Mouse (Mus musculus) spleen, adult 18-20 months (tissue): ENCODE measurements around the gene Uba2.
"Not testable (repeated sequence)": the region's sequence is repeated elsewhere in the genome, so short reads cannot be mapped to it uniquely, and the experiment has no call there.

Source experiments
- DNase-seq, 2 experiments: peaks; one replicate each; pipeline ENCODE4 v3.0.0; 2022; ENCODE audit warnings: mixed read lengths in 2 of 2

The Uba2 gene

DNA sequence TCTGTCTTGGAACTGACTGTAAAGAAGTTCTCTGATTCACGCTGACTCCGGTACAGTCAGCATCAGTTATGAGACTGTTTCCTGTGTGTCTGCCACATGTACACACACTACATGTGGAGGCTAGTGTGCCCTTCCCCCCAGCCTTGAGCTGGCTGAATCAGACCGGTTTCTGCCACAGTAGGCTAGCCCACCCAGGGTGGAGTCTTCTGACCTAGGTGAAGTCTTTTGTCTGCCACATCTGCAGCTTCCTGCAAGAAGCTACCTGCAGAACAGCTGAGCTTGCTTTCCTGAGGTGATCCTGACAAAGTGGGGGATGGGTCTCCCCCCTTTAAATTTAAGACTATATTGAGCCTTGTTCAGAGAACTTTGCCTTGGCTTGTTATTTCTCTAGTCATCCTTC lies at the start of gene Uba2:
TSS of gene Uba2 (minus strand) at position 146 of the 400 bp plus-strand sequence.
- no peak for DNase-seq

DNA sequence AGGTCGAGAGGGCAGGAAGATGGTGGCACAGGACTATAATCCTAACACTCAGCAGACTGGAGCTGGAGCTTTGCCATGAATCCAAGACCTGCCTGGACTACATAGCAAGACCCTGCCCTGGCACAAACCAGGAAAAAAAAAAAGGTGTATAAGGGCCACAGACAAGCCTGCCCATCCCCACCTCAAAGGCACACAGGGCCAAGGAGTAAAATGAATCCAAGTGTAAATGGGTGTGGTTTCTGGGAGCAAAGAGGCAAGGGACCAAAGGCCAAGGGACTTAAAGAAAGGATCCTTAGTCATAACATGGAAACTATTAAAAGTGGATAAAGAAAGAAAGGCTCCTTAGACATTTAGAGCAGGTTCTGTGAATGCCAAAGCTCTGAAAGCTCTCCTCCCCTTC lies 49.1 kb upstream of the Uba2 start:
- DNase-seq: no peak

DNA sequence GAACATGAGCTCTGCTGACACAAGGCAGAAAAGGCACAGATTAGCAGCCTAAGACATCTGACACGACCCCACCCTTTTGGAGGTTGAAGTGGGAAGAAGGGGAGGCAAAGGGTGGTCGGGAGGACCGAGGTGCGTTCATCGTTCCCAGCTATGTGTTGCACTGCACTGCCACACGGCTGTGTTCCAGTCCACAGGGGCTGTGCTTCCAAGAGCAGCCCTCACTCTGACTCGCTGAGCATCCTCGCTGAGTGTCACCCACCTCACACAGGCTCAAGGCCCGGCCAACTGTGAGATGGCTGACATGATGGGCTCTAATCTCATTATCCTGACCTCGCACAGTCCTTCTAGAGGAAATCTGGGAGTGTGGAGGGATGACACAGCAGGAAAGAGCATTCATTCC lies 47.1 kb upstream of the Uba2 start:
- DNase-seq: no peak

DNA sequence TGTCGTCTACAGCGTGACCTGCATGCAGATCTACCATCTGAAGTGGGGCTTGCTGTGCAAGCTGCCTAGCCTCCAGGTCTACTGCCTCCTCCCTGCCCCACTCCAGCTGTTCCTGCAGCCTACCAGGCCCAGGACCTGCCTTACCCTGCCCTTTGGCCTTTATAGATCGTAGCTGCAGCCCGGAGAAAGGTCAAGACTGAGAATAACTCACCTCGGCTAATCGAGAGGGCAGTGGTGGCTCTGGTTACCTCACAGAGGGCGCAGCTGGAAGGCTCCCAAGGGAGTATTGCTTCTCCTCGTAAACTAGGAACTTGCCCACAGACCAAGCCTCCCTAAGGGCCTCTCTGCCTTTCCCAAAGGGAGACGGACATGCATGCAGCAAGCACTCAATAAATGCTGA lies 46.1 kb upstream of the Uba2 start:
- no peak for DNase-seq

DNA sequence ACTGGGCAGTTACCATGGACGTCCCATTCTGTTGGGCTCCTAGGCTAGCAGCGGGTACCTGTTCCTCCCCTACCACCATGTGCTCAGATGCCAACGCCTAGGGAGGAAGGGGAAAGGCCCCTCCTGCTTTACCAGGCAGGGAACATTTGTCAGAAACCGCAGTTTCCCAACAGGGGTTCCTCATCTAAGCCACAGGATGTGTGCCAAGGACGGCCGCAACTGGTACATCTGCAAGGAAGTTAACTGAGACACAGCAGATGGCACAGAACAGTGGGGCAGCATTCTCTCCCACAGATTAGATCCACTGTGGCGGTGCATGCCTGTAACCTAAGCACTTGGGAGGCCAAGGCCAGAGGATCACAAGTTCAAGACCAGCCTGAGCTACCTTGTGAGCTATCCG lies 45.2 kb upstream of the Uba2 start:
- DNase-seq: no peak

DNA sequence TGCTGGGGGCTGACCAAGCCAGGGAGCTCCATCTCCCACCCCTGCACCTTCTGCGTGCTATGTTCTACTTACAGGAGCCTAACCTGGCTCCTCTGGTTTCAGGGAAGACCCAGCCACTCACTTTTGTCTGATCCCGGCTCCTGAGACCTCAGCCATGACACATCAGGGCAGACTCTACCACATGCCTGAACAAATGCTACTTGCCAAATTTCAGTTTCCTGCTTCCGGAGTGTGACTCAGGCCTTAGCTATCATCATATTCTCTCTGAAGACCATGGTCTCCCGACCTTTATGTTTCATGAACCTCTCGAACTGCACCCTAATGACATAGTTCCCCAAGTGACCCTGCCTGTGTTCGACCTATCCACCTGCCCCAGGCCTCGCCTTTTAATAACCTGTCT lies 43.9 kb upstream of the Uba2 start:
- DNase-seq: no peak

DNA sequence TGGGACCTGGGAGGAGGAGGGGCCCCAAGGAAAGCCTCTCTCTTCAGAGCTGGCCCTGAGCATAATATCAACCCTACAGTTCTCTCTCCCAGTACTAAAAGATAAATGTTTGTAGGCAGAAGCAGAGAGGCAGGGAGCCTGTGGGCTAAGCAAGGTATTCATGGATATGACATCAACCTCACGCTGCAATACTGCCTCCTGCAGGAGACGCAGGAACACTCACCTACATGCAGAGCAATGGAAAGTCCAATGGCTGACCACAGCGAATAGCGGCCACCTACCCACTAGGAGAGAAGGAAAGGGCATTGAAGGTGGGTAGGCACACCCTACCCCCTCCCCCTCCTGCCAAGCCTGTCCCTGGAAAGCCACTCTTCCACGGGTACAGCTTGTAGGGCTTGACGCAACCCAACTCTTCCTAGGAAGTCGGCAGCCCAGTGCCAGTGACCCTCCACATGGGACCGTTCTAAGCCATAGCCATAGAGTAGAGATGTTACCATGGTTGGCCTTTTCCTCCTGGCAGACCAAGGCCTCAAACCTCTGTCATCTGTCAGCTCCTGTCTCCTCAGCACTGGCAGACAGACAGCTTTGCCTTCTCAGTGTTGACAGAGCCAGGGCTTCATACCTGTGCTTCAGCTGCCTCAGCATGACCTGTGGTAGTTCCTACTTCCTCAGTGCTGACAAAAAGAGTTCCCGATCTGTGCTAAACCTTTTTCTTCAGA lies 38.8 kb upstream of the Uba2 start:
- no peak for DNase-seq

DNA sequence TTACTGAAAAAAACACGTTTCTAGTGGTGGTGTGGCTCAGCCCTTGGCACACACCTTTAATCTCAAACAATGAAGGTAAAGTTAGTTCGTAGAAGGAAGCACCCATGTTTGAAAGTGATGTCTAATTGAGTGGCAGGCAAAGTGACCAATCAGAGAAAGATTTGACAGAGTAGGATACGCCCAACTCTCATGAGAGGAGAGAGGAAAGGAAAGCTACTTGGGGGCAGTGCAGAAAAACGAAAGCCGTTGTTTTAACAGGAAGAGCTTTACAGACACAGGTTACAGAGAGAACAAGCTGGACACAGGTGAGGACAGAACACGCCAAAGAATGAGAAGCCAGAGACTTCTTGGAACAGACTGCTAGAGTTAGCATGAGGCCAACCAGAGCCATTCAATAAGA lies 36.9 kb upstream of the Uba2 start:
- no peak for DNase-seq

DNA sequence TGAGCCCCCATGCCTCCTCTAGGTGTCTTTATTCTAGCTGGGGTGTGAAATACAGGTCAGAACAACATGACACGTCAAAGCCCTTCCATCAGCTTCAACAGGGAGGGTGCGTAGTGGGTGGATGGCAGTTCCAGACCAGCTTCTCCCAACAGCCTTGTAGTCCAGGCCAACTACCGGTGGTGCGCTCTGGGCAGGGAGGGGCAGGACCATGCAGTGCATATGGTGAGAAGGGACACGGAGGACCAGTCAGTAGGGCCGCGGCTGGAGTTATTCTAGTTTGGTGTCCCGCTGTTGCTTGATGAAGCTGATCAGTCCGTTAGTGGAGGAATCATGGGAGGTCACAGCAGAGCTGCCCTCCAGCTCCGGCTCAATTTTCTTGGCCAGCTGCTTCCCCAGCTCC lies 32.7 kb upstream of the Uba2 start:
- DNase-seq: not testable (repeated sequence)

DNA sequence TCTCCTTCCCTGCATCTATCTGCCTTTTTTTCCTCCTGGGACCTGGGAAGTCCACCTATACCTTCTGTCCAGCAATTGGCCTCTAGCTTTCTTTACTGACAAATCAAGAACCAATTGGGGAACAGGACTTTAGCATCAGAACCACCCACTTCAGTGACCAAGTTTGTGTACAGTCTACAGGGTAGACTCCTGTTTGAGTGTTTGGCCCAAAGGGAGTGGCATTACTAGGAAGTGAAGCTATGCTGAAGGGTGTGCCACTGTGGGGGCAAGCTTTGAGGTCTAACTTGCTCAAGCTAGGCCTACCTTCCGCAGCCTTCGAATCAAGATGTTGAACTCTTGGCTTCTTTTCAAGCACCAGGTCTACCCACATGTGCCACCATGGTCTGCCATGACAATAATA lies 31.4 kb upstream of the Uba2 start:
- no peak for DNase-seq

DNA sequence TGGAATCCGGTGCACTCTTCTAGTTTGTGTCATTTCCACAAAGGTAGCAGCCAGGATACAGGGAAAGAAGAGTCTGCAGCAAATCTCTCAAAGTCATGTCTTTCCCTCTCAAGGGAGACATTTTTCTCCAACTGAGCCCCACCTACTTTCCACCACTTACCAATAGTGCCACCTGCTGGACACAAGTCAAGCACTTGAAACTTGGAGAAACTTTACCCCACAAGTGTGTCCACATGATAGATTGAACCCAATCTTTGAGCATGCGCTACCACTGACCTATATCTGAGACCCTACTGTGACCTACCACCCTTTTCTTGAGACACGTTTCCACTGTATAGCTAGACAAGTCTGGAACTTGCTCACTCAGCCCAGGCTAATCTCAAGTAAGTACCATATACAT lies 28.9 kb upstream of the Uba2 start:
- peak in 1 of 2 experiments; percentile 49 for DNase-seq

DNA sequence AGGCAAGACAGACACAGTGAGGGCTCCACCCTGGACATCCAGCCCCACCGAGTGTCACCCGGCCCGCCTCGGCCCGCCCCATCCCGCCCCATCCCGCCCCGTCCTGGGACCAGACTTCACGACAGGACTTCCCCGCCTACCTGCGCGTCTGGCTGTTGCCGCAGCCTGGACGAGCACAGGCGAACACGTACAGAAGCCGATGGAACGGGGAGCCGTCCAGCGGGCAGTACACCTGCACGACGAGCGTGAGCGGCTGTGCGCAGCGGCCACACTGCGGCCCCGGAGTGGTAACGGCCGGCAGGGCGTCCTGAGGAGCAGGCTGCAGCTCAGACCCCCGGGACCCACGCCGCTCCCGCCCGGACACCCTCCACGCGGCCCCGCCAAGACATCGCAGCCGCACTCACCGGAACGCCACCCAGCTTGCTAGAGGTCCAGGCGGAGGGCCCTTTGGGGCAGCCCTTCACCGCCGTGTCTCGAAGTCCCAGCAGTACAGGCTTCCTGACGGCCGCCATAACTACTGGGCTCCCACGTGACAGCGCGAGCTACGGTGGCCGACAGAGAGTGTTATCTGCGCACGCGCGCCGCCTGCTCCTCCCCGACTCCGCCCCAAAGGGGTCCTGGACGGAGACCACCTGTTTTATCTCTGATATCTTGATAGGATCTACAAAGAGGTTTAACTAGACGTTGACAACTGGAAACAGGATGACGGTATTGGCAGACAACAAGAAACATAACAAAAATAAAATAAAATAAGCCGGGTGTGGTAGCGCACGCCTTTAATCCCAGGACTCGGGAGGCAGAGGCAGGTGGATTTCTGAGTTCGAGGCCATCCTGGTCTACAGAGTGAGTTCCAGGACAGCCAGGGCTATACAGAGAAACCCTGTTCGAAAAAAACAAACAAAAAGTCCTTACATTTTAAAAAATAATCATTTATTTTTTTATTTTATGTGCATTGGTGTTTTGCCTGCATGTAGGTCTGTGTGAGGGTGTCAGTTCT lies 27.0 kb upstream of the Uba2 start, which contains the start of gene Pdcd2l:
TSS of gene Pdcd2l (minus strand) at position 530 of the 997 bp plus-strand sequence.
- peak; percentile 83 to 91 for DNase-seq

DNA sequence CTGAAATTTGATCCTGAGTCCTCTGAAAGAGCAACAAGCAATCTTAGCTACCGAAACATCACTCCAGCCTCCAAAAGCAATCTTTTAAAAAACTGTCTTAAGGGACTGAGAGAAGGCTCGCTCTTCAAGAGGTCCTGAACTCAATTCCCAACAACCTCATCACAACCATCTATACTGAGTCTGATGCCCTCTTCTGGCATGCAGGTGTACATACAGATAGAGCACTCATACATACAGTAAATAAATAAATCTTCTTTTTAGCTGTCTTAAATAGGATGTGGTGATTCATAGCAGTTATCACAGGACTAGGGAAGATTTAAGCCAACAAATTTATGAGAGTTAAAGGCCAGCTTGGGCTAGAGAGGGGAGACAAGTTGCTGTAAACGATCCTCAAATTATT lies 26.2 kb upstream of the Uba2 start:
- DNase-seq: no peak

DNA sequence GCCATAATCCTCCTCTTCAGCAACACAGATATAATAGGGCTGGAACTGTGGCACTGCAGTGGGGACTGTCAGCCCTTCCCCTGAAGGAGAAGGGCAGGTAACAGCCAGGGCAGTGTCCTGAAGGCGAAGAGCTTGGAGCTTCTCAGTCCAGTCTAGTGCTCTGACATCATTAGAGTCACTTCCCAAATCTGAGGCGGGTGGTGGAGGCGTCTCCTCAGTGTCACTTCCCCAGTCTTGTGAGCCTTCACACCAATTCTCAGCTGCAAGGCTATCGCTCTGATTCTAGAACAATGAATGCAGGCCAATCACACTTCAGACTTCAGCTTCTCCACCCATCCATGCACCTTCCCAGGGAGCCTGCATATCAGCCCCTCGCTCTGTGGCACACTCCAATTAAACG lies 23.4 kb upstream of the Uba2 start:
- no peak for DNase-seq

DNA sequence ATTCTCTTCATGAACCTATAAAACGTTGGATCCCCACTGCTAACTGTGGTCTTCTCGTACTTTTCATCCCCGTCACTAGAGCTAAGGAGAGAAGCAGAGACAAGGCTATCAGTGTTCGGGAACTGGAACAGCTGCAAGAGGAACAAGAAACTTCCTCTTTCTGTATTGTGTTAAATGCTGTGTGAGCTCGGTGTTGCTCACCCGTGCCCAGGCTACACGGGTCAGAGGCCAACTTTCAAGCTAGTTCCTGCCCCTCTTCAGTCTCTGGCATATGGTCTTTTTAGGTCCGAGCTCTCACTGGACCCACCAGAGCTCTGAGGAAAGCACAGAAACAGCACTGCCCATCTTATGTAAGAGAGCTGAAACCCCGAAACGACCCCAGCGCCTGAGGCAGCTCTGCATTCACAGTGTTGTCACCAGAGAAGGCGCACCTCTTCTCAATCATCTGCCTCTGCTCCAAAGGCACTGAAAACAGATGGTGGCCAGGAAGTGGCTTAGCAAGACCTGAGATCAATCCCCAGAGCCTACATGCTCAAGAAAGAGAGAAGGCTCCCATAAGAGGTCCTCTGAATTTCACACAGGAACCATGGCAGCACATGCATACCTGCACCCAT lies 20.1 kb upstream of the Uba2 start:
- DNase-seq: peak; percentile 39 to 45

DNA sequence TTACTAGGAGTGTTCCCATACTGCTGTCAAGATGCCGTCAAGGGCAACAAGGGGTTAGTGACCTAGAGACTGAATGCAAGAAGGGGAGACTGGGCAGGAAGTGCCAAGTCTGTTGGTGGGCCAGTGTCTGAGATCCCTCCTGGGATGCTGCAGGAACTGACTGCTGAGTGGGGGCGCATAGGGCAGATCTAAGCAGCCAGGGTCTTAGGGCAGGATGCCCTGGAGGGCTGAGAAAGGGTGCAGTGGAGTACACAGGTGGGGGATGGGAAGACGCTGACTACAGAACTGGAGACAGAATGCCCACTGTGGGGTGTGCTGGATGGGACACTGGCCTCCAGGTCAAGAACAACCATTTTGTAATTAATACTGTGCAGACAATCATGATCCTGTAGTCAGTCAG lies 14.4 kb upstream of the Uba2 start:
- no peak for DNase-seq

DNA sequence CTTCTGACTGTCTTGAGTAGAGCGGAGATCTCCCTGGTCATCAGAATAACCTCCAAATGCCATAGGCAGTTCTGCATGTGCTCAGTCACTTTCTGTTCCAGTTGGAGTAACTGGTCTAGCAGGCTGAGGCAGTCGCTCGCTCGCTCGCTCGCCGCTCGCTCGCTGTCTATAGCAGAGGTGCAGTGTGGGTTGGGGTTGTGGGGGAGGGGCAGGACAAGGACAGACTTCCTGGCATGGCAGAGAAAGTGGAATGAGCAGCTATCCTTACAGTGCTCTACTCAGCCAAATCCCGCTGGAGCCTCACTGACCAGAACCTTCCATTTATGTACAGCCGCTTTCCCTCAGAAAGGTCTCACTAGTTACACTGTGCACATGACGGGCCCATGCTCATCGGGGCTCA lies 14.0 kb upstream of the Uba2 start:
- no peak for DNase-seq

DNA sequence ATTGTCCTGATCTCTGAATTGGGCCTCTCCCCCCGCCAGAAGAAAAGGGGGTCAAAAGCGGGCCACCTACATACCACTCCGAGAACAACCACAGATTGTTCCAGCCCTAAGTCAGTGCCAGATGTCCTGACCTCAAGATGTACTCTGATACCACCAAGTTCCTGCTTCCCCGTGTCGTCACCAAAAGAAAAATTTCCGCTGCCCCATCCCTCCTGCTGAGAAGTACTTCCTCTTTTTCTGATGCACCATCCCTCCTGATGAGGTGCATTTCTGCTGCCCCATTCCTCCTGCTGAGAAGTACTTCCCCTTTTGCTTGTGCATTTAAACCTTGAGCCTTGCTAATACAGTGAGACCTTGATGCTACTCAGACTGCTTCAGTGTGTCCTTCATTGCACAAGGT lies 6.8 kb upstream of the Uba2 start:
- DNase-seq: not testable (repeated sequence)

DNA sequence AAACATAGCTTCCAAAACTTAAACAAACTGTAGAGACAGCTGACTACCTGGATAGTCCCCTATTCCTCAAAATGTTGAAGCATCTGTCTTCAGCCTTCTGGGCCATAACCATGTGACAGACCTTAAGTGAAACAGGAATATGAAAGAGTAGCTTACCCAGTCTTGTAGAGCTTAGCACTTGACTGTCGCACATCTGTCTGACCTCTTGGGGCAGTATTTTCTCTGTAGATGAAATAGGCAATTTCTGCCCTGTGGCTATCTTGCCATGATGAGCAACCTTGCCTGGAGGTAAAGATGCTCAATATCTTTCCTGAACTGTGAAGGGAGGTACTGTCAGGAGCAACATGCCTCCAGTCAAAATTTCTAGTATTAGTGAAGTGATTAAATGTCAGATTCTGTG lies 2.9 kb upstream of the Uba2 start:
- DNase-seq: no peak

DNA sequence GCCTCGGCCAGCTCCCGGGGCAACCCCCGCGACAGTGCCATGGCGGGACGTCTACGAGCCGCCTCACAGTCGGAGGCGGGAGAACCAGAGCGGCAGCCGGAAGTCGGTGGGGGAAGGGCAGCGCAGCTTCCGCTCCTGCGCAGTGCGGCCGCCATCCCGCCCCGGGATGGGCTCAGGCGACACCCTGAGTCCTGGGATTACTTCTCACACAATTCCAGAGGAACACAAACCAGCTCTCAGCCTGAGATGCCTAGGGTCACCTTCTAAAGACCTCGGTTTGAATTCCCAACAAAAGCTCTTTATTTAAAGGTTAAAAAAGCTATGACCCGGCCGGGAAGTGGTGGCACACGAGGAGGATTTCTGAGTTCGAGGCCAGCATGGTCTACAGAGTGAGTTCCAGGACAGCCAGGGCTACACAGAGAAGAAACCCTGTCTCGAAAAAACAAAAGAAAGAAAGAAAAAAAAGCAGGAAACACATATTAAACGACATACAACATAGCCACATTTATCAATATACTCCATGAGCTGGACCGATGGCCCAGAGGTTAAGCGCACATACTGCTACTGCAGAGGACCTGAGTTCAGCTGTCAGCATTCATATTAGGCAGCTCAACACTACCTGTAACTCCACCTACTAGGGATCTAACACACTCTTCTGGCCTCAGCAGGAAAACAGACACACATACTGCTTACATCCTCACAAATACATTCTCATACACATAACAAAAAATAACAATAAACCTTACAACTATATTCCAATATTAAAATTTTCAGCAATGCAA lies 738 bp downstream of the Uba2 start:
- DNase-seq: peak; percentile 78 to 92

DNA sequence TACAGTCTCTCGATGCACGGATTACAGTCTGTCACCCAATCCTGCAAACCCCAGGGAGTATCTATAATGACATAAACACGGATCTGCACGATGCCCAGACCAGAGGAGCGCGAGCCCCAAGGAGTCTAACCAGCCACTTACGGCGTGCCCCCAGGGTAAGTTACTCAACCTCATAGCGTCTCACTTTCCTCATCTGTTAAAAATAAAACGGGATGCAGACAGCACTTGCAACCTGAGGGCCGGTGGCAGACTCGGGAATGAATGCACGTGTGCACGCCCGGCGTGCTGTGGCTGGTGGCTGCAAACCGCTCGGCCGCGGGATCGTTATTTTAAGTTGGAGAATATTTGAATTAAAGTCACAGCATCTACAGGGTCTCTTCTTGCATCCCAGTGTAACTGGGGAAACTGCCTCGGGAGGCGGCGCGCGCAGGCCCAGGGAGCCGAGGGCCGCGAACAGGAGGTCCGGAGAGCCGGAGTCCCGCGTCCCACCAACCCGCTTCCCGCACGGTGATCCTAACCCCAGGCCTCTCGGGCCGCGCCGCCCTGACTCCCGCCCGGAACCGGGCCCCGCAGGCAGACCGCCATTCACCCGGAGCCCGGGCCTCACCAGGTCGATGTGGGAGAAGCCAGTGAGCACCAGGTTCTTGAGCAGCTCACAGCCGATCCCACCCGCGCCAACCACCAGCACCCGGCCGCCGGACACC lies 1.5 kb downstream of the Uba2 start:
- peak in 1 of 2 experiments; percentile 15 for DNase-seq

DNA sequence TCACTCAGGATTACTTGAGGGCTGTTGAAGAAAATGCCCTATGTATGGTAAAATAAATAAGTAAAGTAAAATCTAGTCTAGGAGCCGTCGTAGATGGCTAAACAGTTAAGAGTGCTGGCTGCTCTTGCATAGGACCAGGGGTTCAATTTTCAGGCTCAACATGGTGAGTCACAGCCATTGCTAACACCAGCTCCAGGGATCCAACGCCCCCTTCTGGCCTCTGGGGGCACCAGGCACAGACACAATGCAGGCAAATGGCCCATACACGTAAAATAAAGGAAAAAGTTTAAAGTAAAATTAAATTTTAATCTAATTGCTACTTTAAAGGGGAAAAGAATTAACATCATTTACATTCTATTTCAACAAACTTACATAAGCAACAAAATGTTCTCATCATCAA lies 2.5 kb downstream of the Uba2 start:
- DNase-seq: peak in 1 of 2 experiments; percentile 34
